Mouse (Mus musculus) A20 (cell line): ENCODE measurements around the gene Thbs3.
A peak's percentile ranks its signal among the peaks of the same experiment; 100 is the strongest.

Experiments
- DNase-seq: peaks from one replicate; pipeline ENCODE4 v3.0.0-alpha.2; 2011; ENCODE audit warnings: low read depth, low spot score

The Thbs3 gene

DNA sequence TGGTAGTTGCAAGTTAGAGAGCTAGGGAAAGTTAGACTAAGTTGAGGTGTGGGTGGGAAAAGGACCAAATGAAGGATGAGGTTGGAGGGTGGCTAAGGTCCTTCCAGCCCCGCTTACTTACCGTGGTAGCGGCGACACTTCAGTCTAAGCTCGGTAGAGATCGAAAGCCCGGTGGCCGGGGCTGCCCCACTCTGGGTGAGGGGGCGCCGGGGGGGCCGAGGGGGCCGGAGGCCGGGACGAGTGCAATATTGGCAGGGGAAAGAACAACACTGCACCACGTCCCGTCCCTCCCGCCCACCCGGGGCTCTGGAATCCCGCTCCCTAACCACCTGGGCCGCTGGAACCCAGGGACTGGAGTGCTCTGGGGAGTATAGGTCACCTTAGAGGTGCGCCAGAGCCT, 11.9 kb downstream of the Thbs3 start, which contains the start of gene Mtx1:
Gene Mtx1, minus strand, starts transcription at position 189 of the 400 bp plus-strand sequence.
- DNase-seq, result no peak

DNA sequence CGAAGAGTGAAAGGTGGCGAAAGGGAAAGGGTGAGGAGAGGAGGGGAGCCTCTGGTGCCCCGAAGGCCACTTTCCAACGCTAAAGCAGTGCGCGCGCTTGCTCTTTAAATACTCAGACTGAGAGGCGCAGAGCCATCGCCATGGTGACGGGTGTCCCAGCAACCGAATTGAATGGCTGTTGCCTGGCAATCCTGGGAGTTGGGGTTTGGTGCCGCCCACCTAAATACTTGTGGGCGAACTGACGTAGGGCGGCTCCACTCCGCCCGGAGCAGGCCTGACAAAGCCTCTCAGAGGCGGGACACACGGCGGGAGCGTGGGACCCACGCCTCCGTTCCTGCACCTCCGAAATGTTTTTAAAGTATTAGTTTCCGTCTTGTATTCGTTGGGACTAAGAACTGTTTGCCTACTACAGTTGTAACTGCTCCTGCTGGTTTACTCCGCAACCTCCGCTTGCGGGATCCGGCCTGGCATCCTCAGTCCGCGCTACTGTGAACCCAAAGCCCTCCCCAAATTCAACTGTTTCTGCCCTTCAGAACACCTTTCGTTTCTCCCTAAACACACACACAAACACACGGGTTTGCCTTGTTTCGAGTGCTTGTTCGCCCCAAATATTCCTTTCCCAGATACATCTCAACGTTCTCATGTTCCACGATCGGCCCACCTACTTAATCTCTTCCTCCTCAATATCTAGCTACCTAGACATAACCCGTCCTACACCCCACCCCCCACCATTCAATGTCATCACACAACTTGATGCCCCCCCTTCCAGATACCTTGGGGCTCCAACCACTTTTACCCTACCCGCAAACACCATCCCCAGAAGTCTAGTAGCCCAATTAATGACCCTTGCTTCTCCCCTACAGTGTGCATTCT, 12.6 kb downstream of the Thbs3 start:
- no peak for DNase-seq

DNA sequence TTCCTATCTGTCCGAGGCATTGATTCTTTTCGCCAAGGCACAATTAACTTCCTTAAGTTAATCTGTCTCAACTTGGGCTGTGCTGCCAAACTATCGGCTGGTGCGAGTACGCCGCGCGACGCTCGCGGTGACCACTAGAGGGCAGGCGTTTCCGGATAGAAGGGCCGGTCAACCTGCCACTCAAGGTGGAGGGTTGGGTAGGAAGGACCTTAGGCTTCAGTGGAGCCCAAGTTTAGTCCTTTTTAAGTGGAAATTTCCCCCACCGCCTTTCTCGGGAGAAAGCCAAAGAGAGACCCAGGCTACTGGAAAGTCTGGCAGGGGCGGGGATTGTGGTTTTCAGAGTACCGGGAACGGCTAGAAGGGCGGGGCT, 13.2 kb downstream of the Thbs3 start:
- peak; percentile 87 for DNase-seq

DNA sequence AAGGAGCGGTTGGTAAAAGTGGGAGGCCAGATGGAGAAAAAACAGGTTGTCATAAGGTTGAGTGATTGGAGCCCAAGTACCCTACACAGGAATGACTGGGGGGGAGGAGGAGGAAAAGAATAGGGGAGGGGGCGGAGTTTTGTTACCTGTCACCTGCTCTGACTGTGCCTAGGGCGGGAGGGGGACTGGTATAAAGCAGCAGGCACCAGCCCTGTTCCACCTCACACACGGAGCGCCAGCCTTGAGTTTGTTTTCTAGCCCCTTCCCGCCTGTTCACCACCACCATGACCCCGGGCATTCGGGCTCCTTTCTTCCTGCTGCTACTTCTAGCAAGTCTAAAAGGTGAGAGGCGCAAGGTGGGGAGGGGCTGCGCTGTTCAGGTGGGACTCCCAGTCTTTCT, 13.9 kb downstream of the Thbs3 start, which contains the start of gene Muc1:
Gene Muc1, plus strand, starts transcription at position 222 of the 400 bp plus-strand sequence.
- DNase-seq, result no peak

DNA sequence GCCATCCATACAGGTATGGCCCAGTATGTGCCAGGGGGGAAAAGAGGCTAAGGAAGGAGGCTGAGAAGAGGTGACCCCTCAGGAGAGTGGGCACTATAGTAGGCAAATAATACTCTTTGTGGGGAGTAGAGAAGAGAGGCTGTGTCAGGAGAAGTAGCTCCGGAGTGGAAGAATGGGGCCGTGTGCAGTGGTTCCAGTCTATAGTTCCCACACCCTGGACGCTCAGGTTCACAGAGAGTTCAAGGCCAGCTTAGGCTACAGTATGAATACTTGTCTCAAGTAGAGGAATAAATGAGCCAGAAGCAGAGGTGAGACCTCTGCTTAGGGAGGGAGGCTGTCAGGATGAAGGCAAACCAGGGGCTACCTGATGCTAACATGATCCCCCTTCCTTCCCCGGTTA, 14.3 kb downstream of the Thbs3 start:
- DNase-seq, result no peak

DNA sequence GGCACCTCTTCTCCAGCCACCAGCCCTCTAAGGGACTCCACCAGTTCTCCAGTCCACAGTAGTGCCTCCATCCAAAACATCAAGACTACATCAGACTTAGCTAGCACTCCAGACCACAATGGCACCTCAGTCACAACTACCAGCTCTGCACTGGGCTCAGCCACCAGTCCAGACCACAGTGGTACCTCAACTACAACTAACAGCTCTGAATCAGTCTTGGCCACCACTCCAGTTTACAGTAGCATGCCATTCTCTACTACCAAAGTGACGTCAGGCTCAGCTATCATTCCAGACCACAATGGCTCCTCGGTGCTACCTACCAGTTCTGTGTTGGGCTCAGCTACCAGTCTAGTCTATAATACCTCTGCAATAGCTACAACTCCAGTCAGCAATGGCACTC, 15.6 kb downstream of the Thbs3 start:
- no peak for DNase-seq

DNA sequence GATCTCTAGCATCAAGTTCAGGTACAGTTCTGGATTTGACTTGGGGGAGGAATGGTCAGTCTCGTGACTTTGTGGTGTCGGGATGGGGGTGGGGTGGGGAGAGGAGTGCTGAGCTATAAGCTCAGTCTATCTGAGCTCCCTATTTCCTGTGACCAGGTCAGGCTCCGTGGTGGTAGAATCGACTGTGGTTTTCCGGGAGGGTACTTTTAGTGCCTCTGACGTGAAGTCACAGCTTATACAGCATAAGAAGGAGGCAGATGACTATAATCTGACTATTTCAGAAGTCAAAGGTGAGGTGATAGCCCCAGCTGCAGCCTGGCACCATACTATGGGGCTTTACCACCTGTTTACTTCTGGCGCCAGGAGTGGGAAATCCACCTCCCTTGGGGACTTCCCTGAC, 16.4 kb downstream of the Thbs3 start:
- DNase-seq, result no peak

DNA sequence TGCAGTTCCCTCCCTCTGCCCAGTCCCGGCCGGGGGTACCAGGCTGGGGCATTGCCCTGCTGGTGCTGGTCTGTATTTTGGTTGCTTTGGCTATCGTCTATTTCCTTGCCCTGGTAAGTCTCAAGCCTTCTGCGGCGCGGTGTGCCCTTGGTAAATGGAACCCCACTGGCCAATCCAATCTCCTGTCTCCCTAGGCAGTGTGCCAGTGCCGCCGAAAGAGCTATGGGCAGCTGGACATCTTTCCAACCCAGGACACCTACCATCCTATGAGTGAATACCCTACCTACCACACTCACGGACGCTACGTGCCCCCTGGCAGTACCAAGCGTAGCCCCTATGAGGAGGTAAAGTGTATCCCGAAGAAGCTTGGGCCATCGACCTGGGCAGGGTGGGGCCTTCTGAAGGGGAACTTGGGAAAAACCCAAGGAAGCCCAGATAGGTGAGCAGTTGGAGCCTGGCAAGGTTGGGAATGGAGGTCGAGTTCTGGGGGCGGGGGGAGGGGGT, 16.8 kb downstream of the Thbs3 start:
- DNase-seq, result no peak

DNA sequence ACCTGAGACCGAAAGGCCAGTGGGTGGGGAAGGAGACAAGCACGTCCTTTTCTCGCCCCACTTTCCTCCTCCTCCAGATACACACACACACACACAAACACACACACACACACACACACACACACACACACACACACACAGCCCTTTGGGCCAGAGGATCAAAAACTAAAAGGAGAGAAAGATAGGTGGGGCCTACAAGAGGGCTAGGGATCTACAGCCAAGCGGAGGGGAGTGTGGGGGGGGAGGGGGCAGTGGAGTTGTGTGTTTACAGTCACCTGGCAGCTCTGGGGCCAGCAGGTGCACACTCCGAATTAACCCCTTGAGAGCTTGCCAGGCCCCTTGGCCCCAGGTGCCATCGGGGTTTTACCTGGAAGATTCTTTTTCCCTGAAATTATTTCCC, 17.6 kb downstream of the Thbs3 start:
- DNase-seq, result no peak

DNA sequence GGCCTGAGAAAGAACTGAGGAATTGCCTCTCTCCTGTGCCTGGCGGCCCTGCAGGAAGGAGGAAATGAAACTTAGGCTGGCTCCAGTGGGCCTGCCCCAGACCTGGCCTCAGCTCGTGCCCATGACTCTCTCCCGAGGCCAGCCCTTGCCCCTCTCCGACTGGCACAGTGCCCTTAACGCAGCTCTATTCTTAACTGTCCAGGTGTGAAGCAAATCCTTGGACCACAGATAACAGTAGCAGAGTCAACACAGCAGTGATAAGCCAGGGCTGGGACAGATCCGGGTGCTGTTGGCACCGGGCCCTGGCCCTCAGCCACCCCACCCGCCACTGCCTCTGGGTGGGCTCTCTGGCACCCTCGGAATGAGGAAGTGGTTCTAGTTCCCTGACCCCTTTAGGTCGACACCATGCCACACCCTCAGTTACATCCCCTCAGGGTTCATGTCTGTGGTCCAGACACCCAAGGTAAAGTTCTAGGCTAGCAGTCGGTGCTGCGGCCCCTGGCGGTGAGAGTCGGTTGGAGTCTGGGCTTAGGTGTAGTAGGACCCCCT, 18.7 kb downstream of the Thbs3 start:
- DNase-seq, result peak; percentile 79

DNA sequence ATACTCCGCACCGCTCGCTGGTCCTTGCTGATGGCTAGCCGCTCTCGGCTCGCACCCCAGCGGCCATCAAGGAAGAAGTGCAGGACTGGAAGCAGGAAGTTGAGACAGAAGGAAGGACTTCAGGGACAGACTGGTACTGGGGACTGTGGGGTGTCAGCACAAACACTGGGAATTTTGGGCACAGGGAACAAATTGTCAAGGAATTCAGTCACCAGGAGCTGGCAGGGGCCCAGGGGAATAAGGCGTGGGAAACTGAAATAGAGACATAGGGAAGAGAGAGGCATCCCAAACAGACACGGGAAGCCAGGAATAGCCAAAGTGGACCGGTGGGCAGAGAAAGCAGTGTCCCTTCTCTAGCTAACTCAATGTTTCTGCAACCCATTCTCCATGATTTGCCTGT, 21.5 kb downstream of the Thbs3 start:
- DNase-seq, result no peak

DNA sequence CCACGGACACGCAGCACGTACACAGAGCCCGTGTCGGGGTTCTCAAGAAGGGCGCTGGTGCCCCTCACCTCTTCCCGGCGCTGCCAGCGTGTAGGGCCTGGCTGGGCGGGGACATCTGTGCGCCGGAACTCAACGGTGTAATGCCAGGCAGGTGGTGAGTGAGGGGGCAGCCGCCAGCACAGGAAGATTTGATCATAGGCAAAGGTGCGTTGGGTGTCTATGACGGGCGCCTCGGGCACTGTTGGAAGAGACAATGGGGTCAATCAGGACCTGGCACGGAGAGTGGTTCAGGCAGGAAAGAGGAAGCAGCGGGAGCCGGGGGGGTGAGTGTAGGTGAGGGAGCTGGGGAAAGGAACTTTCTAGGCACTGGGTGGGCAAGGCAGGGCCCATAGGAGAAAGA, 22.7 kb downstream of the Thbs3 start:
- DNase-seq, result no peak

DNA sequence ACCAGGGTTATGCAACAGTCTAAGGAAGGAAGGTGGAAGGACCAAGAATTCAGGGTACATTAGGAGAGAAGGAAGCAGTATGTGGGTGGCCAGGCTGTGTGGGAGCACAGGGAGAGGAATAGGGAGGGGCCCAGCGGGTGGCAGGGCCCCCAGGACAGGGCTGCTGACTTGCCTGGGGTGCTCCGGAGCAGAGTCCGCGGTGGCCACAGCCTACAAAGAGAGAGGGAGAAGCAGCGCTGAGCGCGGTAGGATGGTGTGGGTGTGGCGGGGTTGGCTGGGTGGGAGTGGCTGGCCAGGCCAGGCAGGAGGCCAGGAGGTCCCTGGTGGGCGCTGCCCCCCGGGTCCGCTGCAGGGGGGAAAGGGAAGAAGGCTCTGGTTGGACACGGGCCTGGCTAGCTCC, 23.5 kb downstream of the Thbs3 start:
- DNase-seq, result no peak

DNA sequence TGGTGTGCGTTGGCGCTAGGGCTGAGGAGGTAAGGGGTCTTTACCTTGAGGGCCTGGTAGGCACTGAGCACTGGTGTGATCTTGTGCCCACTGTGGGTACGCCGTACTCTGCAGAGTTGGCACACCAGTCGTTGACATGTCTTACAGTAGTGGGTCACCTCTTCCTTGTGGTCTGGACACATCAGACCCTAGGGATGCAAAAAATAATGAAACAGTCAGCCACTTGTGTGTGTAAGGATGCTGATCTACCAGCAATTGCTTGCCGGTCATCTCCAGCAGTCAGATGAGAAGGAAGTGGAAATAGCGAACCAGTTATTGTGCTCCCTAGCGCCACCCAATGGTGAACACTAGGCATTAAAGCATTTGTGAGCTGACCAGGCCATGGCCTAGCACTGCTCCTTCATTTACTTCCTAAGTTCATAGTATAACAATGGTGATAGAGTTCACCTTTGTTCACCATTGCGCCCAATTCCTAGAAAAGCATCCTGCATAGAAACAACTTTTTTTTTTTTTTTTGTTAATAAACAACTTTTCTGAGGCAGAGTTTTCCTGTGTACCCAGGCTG, 27.4 kb downstream of the Thbs3 start:
- peak; percentile 81 for DNase-seq

DNA sequence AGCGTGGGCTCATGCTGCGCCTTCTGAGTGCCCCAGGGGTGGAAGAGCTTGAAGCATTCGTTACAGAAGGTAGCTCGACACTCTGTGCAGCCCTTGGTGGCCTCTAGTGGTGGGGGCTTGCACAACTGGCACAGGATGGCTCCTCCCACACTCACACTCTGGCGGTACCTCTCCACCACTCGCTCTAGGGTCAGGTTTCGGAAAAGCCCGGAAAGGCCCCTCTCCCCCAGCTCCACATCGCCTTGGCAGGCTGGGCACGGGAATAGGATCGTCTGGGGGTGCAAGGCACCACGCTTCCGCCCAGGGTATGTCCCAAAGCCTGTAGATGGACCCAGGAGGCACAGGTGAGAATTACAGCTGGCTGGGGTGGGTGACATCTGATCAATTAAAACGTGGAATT, 28.6 kb downstream of the Thbs3 start:
- peak; percentile 53 for DNase-seq

DNA sequence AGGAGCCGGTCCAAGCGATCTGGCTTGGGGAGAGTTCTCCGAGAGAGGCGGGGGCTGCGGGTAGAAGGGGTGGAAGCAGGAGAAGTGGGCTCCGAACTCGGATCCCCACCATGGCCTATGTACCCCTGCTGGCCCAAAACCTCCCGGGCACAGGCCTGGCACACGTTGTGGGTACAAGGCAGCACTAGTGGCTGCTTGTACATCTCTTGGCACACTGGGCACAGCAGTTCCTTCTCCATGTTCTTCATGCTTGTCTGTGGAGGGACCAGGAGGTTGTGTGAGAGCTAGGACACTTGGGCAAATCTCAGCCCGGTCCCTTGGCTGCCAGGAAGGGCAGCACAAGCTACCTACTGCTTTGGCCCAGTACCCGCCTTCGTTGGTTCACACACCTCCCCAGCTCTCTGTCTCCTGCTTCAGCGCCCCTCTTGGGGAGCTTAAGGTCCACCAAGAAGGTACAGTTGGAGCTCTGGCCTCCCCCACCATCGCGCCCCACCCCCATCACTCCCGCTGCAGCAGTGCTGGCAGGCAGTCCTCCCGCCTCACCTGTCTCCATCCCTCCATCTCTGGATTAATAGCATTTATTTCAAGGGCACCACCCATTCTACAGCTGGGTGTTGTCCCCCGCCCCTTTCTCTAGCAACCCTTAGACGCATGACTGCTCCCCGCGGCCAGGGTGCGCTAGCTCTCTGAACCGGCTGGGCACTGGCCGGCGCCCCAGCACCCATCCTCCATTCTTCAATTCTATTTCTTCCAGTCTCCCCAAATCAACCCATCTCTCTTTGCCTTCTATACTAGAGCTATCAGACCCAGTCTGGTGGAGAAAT, 29.4 kb downstream of the Thbs3 start:
- DNase-seq, result peak; percentile 83

DNA sequence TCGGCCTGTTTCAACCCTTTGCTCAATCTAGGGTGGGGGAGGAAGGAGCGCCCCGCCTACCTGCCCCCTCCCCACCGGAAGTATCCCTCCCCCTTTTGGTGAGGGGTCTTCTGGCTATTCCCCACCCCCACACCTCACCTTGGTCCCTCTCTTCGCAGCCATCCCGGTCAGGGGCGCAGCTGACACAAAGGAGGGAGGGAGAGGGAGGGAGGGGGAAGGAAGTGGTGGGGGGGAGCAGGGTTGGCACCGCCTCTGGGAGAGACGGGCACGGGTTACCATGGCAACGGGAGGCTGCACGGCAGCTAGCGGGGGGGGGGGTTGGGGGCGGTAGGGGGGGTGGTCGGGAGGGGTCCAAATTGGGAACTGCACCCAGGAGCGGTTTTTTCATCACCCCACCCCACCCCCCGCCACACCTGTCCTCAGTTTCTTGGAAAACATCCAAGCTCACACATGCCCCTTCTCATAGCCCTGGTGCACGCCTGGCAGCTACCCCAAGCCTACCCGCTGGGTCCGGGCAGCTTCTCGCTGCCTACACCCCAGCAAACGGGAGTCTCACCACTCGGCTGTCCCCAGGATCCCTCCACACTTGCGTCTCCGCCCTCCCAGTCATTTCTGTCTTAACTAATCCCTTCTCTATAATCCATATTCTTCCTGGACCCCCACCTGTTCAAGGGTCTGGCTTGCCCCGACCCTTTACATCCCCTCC, 30.2 kb downstream of the Thbs3 start:
- peak; percentile 80 for DNase-seq

DNA sequence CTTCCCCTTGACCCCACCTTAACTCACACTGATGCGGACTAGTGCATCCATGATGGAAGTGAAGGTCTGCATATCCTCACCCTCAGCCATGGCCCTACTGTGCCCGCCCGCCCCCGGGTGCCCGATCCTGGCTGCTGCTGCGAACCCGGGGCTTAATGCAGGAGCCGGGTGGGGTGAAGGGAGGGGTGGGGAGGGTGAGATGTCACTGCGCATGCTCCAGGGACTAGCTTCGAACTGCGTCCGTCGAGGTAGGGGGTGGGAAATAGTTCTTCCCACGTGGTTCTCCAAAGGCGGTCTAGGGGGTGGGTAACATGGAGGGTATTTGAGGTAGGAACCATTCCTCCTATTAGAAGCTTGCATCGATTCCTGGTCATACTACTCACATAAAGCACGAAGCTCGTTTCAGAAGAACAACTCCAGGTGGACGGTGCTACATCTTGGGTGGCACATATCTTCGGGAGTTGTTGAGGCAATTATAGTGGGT, 30.8 kb downstream of the Thbs3 start, which contains the start of gene Krtcap2:
Gene Krtcap2, plus strand, starts transcription at position 279 of the 484 bp plus-strand sequence.
- peak; percentile 92 for DNase-seq

DNA sequence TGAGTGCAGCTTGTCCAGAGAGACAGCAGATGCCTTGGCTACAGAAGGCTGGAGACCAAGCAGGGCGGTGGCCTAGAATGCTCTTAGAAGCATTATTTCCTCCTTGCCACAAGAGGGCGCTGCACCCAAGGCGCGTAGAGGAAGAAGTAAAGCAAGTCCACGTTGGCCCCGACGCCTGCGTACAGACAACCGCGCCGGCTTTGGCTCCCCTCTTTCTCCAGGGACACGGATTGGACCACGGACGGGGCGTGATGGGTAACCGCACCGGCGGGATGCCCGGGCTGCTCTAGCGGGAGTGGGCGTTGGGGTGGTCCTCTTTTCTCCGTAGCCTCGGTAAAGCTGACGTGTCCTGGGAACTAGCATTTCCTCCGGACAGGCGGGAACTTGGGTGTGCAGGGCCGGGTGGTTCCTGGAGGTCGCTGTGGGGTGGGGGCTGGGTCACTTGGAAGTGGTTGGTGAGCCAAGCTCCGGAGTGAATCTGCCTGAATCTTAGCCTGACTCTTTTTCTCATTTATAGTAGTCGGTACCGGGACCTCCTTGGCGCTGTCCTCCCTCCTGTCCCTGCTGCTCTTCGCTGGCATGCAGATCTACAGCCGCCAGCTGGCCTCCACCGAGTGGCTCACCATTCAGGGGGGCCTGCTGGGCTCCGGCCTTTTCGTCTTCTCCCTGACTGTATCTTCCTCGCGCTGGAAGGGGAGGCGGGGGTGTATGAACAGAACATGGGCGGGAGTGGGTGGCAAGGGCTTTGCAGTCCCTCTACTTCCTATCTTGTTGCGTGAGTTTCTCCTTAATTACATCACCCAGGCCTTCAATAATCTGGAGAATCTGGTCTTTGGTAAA, 31.5 kb downstream of the Thbs3 start, which contains the start of gene Trim46:
Gene Trim46, minus strand, starts transcription at position 49 of the 840 bp plus-strand sequence.
- DNase-seq, result peak; percentile 94

DNA sequence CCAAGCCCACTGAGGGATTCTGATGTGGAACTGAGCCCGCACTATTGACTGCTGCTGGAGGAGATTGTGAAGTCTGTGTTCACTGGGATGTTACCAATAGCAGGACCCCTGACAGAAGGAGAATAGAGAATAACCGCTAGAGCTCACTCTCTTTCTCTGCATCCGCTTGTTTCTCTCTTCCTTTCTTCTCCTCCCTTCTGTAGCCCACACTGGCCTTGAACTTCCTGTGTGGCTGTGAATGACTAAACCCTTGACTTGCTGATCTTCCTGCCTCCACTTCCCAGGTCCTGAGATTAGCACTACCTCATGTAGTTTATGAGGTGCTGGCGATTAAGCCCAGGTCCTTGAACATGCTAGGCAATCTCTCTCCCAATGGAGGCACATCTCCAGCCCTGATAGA, 32.5 kb downstream of the Thbs3 start:
- peak; percentile 10 for DNase-seq
